Mouse (Mus musculus) ES-E14 (cell line): Measurements from ENCODE around the gene Fam81a.

Experiments
- MAFK ChIP-seq: IDR thresholded peaks from 2 replicates; pipeline ENCODE4 v1.6.1; 2014; ENCODE audit warnings: mild to moderate bottlenecking, low read depth, low read length, inconsistent platforms; ENCODE audit not compliant: insufficient read depth
- ZNF384 ChIP-seq: IDR thresholded peaks from 2 replicates; pipeline ENCODE4 v1.6.1; 2012; ENCODE audit warnings: low read depth, low read length, inconsistent platforms

- TF ChIP-seq ZNF384 (no peak), MAFK (no peak)
These were observed 58.3 kb downstream of the Fam81a start for GRCm38 (mm10) chr9:70084107-70084506.
